Mouse (Mus musculus) embryonic fibroblast, embryonic 13.5 days (primary cell): ENCODE results near the gene Hlx. TPM values are rescaled to one million over a fixed set of nuclear protein-coding genes. Genes with fewer than 3 reads are reported as not detected.

Experiments used
- H3K27ac ChIP-seq: 2 replicates; pipeline ENCODE4 v1.5.1; 2012; ENCODE audit warnings: low read length, control low read depth, inconsistent platforms; ENCODE audit not compliant: insufficient read depth
- H3K4me1 ChIP-seq: 2 replicates; pipeline ENCODE4 v1.6.1; 2011; ENCODE audit warnings: low read length; ENCODE audit not compliant: control insufficient read depth, insufficient read depth
- H3K4me3 ChIP-seq: 2 replicates; pipeline ENCODE4 v1.5.1; 2011; ENCODE audit warnings: mild to moderate bottlenecking, control low read depth, low read length; ENCODE audit not compliant: insufficient read depth
- CTCF ChIP-seq: IDR thresholded peaks from 2 replicates; pipeline ENCODE4 v1.5.1; 2011; ENCODE audit warnings: mild to moderate bottlenecking, control low read depth, low read length, moderate library complexity, borderline replicate concordance; ENCODE audit not compliant: insufficient read depth
- POLR2A ChIP-seq: IDR thresholded peaks from 2 replicates; pipeline ENCODE4 v1.6.1; 2011; ENCODE audit warnings: low read depth, mild to moderate bottlenecking, control low read depth, low read length, moderate library complexity
- polyA plus RNA-seq: library from polyadenylated mRNA; stranded (reverse); fragments of >200 nt; gene quantifications from 2 replicates; pipeline ENCODE4 v1.2.4, GENCODE M21; 2011; ENCODE audit warnings: low read depth; ENCODE audit not compliant: missing spikeins, insufficient read length

Gene Hlx
- polyA plus RNA-seq, 1 experiment, result 5.4 TPM

- TF ChIP-seq POLR2A (no peak), CTCF (no peak)
- Histone ChIP-seq H3K27ac (no peak overlapping the region), H3K4me1 (no peaks in the 10 kb centered on the region), H3K4me3 (no peak overlapping the region)
These were observed 16.7 kb downstream of the Hlx start for GRCm38 (mm10) chr1:184715693-184716092.

GRCm38 (mm10) chr1:184714515-184714914 lies 17.9 kb downstream of the Hlx start:
- H3K27ac ChIP-seq, result no peak overlapping the region
- no peaks in the 10 kb centered on the region for H3K4me1 ChIP-seq
- TF ChIP-seq POLR2A (no peak), CTCF (no peak)
- H3K4me3 ChIP-seq, result no peak overlapping the region

- H3K4me3 ChIP-seq, result no peak overlapping the region
- H3K4me1 ChIP-seq, result peaks cover 5% of the 10 kb centered on the region; the same call in 1 of the 2 replicates
- TF ChIP-seq POLR2A (no peak), CTCF (no peak)
- no peak overlapping the region for H3K27ac ChIP-seq
These were observed 18.7 kb downstream of the Hlx start for GRCm38 (mm10) chr1:184713716-184714115.

- H3K4me3 ChIP-seq, result no peak overlapping the region
- TF ChIP-seq CTCF (no peak), POLR2A (no peak)
- H3K27ac ChIP-seq, result peak overlapping the region; percentile 62
- H3K4me1 ChIP-seq, result peaks cover 18% of the 10 kb centered on the region
These were observed 24.7 kb downstream of the Hlx start for GRCm38 (mm10) chr1:184707532-184708248.

GRCm38 (mm10) chr1:184704901-184705300 lies 27.5 kb downstream of the Hlx start:
- no peak overlapping the region for H3K27ac ChIP-seq
- TF ChIP-seq POLR2A (no peak), CTCF (no peak)
- H3K4me3 ChIP-seq, result no peak overlapping the region
- peaks cover 18% of the 10 kb centered on the region for H3K4me1 ChIP-seq

GRCm38 (mm10) chr1:184699295-184699694 lies 33.1 kb downstream of the Hlx start:
- no peak overlapping the region for H3K27ac ChIP-seq
- H3K4me3 ChIP-seq, result no peak overlapping the region
- TF ChIP-seq CTCF, result no peak
- TF ChIP-seq POLR2A, result no peak
- peaks cover 2% of the 10 kb centered on the region; the same call in 1 of the 2 replicates for H3K4me1 ChIP-seq

GRCm38 (mm10) chr1:184695451-184695850 lies 37.0 kb downstream of the Hlx start:
- TF ChIP-seq CTCF (no peak), POLR2A (no peak)
- H3K4me1 ChIP-seq, result peaks cover 6% of the 10 kb centered on the region; the same call in 1 of the 2 replicates
- no peak overlapping the region for H3K4me3 ChIP-seq
- no peak overlapping the region for H3K27ac ChIP-seq

GRCm38 (mm10) chr1:184692204-184692904 lies 40.1 kb downstream of the Hlx start:
- no peak overlapping the region for H3K27ac ChIP-seq
- TF ChIP-seq CTCF (no peak), POLR2A (no peak)
- H3K4me3 ChIP-seq, result no peak overlapping the region
- H3K4me1 ChIP-seq, result peaks cover 6% of the 10 kb centered on the region; the same call in 1 of the 2 replicates

- Histone ChIP-seq H3K27ac (no peak overlapping the region), H3K4me3 (no peak overlapping the region), H3K4me1 (peaks cover 6% of the 10 kb centered on the region; the same call in 1 of the 2 replicates)
- TF ChIP-seq CTCF (no peak), POLR2A (no peak)
These were observed 41.2 kb downstream of the Hlx start for GRCm38 (mm10) chr1:184691240-184691639.

GRCm38 (mm10) chr1:184688026-184688425 lies 44.4 kb downstream of the Hlx start:
- H3K4me3 ChIP-seq, result no peak overlapping the region
- TF ChIP-seq CTCF (no peak), POLR2A (no peak)
- no peak overlapping the region for H3K27ac ChIP-seq
- peaks cover 4% of the 10 kb centered on the region; the same call in 1 of the 2 replicates for H3K4me1 ChIP-seq
